Mouse (Mus musculus) right cerebral cortex, postnatal 10 days (tissue): ENCODE measurements around the gene Arpc2.

Source experiments
- DNase-seq, 2 experiments: peaks; one replicate each; pipeline ENCODE4 v3.0.0; 2021; ENCODE audit warnings: low spot score in 2 of 2

Gene Arpc2

GRCm38 (mm10) chr1:74282896-74283625 is 47.2 kb downstream of the Arpc2 start:
- no peak for DNase-seq

- DNase-seq = peak; percentile 77 to 83
Observed at GRCm38 (mm10) chr1:74283686-74284463, 48.0 kb downstream of the Arpc2 start.

GRCm38 (mm10) chr1:74284543-74285160 is 48.8 kb downstream of the Arpc2 start, which contains the start of the genes Aamp and Pnkd:
Gene Aamp (minus strand): TSS chr1:74284738.
Gene Pnkd (plus strand): TSS chr1:74284930.
- DNase-seq = peak; percentile 100

- no peak for DNase-seq
Observed at GRCm38 (mm10) chr1:74285212-74286010, 49.5 kb downstream of the Arpc2 start.

- peak in 1 of 2 experiments; percentile 62 for DNase-seq
Observed at GRCm38 (mm10) chr1:74286869-74287607, 51.2 kb downstream of the Arpc2 start.

- no peak for DNase-seq
Observed at GRCm38 (mm10) chr1:74288327-74288726, 52.4 kb downstream of the Arpc2 start.

- DNase-seq = no peak
Observed at GRCm38 (mm10) chr1:74289248-74289647, 53.4 kb downstream of the Arpc2 start.

- no peak for DNase-seq
Observed at GRCm38 (mm10) chr1:74289740-74290139, 53.9 kb downstream of the Arpc2 start.

GRCm38 (mm10) chr1:74290141-74290540 is 54.3 kb downstream of the Arpc2 start:
- DNase-seq = no peak

- DNase-seq = no peak
Observed at GRCm38 (mm10) chr1:74292331-74293020, 56.6 kb downstream of the Arpc2 start.

- no peak for DNase-seq
Observed at GRCm38 (mm10) chr1:74293306-74293960, 57.5 kb downstream of the Arpc2 start.

- no peak for DNase-seq
Observed at GRCm38 (mm10) chr1:74294090-74294643, 58.3 kb downstream of the Arpc2 start.

GRCm38 (mm10) chr1:74294733-74295455 is 59.0 kb downstream of the Arpc2 start:
- DNase-seq = no peak

- peak; percentile 90 to 93 for DNase-seq
Observed at GRCm38 (mm10) chr1:74295456-74296171, 59.7 kb downstream of the Arpc2 start.

GRCm38 (mm10) chr1:74296477-74296876 is 60.6 kb downstream of the Arpc2 start:
- DNase-seq = no peak

GRCm38 (mm10) chr1:74297269-74297668 is 61.4 kb downstream of the Arpc2 start:
- DNase-seq = no peak

- no peak for DNase-seq
Observed at GRCm38 (mm10) chr1:74298157-74298750, 62.4 kb downstream of the Arpc2 start.

GRCm38 (mm10) chr1:74298996-74299395 is 63.1 kb downstream of the Arpc2 start:
- peak in 1 of 2 experiments; percentile 53 for DNase-seq
